Mouse (Mus musculus) gonadal fat pad, adult 2 months (tissue): ENCODE measurements around the gene Pttg1. TPM values are rescaled to one million over a fixed set of nuclear protein-coding genes. Genes with fewer than 3 reads are reported as not detected.

ENCODE experiments used
- DNase-seq: peaks from one replicate; pipeline ENCODE4 v3.0.0-alpha.2; 2012; ENCODE audit warnings: low read depth
- polyA plus RNA-seq: library from polyadenylated mRNA; depleted of rRNA; stranded (reverse); fragments of >200 nt; gene quantifications from 2 replicates; pipeline ENCODE4 v1.2.3, GENCODE M21; 2012

Pttg1 gene
- polyA plus RNA-seq, 1 experiment: 21.8 TPM

DNA sequence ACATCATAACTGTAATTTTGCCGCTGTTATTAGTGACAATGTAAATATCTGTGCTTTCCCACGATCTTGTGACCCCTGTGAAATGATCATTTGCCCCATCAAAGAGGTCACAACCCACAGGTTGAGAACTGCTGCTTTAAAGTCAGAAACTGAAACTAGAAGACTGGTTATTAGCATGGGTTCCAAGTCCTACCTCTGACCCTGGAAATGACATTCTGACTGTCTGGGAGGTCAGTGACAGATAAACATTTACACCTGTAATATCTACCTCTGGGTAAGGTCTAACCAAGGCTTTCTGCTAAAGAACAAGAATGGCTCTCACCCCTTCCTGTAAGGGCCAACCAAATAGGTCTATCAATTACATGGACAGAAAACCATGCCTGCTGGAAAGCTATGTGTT, 17.2 kb downstream of the Pttg1 start:
- DNase-seq: no peak

DNA sequence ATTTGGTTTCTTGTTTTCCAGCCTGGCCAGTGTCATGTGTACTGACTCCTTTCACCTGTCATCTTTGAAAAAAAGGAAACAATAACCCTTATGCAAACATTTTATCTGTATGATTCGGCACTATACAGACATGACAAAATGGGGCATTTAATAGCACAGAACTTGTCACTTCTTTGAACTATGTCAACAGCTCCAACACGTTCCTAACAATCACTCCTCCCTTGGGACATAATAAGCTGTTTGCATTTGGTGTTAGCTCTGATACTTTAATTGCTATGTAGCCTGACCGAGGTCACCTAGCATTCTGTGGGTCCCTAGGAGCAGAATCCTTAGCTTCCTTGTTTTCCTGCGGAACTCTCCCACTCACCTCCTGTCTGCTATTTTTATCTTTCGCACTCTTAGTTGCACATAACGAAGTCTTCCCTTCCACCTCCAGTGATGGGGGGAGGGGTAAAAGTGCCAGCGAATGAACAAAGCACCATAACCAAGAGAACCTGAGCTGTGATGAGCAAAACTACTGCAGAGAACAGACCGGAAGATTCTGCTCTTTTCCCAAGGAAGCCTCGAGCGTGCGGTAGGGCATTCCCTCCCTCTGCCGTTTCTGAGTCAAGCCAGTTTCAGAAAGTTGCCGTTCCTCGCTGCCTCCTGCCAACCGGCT, 21.8 kb downstream of the Pttg1 start:
- no peak for DNase-seq

DNA sequence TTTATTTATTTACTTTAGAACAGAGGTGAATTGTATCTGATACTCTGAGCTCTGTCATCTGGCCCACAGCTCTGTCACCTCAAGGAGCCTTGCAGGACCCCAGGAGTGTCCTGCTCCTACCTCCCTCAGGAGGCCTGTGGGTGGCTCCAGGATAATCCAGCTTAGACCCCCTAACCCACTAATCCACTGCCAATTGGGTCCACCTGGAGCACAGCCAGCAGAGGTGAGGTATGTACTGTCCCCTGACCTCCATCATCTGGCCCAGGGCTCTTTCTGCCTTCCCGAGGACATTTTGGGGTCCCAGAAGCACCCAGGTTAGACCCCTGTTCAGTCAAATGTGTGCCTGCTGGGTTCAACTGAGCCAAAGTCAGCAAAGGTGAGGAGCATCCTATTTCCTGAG, 25.9 kb downstream of the Pttg1 start:
- DNase-seq: no peak

DNA sequence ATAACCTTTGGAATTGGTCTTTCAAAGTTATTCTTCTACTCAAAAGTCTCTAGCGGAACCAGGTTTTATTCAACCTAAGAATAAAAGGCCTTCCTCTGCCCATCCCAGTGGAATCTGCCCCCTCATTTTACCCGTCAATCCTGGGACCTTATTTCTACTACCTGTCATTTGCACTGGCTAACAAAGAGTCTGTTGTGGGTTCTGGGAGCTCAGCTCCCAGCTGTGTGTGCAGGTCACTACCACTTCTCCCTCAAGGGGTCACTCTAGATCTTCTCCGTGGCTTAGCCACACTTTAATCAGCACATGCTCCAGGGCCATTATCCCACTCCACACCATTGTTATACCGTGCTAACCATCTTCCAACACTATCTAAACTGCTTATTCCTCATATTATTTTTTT, 26.8 kb downstream of the Pttg1 start:
- no peak for DNase-seq

DNA sequence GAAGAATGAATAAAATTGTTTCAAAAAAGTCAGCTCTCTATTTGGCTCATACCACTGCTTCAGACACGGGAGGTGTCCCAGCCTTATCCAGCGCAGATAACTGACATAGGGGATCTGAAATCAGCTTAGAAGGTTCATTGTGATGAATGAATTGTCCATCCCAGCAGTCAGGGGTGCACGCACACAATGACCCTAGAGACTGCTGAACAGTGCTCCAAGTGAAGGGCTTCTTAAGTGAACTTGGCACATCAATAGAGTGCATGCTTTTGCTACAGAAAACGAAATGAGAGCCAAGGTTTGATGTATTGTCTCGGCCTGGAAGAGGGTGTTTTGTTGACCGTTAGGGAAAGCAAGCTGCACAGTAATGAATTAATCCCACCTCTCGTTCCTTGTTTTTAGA, 29.4 kb downstream of the Pttg1 start:
- no peak for DNase-seq

DNA sequence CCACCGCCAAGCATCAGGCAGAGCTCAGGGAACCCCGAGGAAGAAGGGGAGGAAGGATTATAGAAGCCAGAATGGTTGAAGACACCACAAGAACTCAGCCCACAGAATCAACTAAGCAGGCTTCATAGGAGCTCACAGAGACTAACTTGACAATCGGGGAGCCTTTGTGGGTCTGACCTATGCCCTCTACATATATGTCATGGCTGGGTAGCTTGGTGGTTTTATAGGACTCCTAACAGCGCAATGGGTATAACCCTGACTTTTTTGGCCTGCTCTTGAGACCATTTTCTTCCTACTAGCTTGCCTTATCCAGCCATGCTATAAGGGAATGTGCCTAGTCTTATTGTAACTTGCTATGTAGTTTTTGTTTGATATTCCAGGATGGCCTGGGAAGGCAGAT, 29.8 kb downstream of the Pttg1 start:
- no peak for DNase-seq

DNA sequence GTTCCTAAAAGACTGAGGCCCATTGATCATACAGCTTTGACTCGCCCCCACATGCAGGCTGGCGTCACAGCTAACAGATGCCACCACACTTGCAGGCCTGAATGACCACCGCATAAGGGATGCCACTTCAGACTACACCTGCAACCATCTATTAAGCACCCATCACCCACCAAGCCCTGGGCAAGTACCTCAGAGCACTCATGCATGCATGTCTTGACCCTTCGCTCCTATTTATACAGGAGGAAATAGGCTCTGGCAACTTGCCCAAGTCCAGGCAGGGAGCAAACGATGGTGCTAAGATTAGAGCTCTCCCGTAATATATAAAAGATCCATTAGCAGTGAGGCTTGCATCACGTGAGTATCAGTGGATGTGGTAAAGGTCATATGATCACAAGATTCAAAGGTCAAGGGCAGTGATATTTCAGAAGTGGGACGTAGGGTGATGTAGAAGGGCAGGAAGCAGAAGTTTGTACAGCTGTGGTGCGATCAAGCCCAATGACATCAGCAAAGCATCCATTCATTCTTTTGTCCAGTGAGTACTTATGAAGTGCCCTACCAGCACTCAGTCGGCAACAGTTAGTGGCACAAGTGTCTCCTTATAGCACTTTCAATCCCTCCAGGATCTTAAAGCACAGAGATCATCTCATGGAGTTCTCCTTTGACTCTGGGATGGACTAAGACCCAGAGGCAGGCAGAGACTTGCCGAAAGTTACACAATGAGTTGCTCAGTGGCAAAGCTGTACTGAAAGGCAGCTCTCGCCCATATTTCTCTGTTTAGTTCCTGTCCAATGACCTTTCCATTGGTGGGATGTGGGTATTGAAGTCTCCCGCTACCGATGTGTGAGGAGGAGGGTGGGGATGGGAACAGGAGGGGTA, 30.7 kb downstream of the Pttg1 start:
- DNase-seq: no peak

DNA sequence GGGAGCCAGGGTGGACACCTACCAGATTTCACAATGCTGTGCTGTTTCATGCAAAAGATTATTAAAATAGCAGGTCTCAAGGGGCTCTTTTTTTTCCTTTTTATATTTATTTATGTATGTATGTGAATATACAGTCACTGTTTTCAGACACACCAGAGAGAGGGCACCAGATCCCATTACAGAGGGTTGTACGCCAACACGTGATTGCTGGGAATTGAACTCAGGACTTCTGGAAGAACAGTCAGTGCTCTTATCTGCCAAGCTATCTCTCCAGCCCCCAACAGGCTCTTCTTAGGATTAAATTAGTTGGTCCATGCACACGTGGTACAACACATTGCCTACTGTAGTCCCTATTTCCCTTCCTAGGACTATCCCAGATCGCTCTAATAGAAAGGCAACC, 32.7 kb downstream of the Pttg1 start:
- no peak for DNase-seq

DNA sequence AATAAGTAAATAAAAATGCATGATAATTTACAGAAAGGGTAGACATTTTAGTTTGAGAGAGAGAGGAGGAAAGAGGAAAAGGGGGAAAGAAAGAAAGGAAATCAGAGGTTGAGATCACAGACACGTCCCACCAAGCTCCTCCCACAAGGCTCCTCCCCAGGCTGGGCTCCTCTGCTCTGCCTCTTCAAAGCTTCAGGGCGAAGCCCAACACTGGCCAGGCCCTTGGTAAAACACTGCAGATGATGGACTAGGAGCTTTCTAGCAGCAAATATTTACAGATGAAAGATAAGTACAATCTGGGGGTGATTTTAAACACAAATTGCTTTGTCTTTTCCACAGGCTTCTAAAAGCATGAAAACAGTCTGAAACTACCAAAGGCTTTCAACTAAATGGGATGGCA, 33.3 kb downstream of the Pttg1 start:
- DNase-seq: no peak

DNA sequence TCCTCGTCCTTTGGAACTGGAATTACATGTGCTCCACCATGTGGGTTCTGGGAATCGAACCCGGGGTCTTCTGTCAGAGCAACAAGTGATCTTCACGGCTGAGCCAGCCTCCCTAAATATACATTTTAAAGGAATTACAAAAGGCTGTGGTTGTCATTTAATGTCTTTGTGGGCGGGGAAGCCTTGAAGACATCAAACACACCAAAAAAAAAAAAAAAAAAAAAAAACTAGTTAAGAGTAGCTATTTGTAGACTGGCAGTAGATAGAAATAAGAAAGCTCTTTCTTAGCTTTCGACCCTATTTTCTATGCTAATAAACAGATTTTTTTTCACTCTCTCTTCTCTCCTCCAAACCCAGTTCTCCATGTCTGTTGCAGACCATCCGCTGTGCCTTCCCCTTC, 36.9 kb downstream of the Pttg1 start:
- no peak for DNase-seq

DNA sequence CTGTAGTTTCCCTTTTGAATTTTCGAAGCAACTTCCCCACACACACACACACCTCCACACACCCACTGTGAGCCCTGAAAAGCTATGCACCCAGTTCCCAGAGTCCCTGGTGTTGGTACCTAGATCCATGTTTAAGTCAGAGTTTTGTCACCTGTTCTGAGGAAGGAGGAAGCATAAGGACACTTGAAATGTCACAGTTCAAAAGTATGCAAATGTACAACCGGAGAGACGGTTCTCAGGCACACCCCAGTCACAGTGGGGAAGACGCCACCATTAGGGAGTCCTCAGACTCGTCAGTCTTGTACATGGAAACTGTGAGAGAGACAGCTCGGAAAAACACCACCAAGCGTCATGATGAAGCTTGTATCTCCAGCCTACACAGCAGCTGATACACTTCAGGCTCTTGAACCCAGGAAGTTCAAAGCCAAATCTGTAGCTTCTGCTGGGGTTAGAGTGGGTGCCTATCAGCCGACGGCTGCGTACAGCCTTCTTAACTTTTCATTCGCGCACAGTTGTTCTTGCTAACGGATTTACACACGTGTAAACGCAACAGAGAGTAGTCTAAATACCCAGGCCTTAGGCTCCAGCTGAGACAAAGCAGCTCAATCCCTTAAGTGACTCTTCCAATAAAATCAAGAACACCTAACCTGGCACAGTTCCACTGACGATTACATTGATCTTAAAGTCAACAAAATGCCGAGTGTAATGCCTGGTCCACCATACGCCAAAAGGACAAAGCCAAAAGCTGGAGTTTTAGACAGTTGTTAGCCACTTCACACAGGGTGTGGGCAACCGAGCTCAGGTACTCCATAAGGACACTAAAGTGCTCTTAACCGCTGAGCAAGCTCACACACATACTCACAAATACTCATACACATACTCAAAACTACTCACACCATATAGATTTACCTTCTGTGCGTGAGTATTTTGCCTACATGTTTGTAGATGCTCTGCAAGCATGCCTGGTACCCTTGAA, 37.6 kb downstream of the Pttg1 start:
- DNase-seq: no peak

DNA sequence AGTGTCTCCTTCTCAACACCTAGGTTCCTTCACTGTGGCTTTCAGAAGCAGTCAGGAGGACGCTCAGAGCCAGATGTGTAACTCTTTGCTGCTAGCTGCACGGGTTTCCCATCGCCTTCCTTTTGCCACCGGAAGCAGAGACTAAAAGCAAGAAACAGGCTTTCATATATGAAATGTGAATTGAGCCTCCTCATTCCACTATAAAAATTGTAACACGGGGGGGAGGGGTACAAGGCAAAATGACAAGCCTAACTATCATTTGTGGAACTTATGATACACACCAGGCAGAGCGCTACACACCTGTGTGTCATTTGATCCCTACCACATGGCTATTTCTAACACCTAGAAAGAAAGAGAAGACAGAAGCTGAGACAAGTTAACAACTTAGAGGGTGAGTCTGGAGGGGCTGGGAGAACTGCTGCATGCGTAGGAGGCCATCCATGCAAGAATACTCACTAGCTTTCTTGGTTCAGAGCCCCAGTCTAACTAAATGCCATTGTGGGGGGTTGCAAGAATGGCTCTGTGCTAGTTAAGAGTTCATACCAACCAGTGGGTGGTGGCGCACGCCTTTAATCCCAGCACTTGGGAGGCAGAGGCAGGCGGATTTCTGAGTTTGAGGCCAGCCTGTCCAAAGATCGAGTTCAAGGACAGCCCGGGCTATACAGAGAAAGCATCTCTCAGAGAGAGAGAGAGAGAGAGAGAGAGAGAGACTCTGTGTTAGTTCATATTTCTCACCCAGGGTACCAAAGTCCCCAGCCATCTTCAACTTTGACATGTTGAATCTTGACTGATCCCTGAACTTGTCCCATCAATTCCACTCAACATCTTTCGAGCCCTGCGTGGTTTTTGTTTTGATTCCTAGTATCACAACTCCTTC, 38.8 kb downstream of the Pttg1 start:
- DNase-seq: no peak

DNA sequence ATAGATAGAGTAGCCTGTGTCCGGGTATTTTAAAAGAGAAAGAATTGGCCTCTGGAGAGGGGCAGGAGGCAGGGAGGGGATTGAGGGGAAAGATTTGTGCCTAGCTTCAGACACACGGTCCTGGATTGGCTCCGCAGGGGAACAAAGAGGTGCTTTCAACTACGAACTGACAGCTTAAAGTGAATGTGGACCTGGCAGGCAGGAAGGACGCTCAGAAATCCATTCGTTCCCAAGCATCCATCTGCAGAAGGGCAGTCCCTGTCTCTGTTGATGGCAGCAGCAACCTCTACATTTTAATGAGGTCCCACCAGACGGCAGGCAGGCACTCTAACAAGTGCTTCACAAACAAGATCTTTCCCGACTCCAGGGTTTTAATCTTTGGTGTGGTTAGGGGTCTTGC, 40.3 kb downstream of the Pttg1 start:
- DNase-seq: no peak

DNA sequence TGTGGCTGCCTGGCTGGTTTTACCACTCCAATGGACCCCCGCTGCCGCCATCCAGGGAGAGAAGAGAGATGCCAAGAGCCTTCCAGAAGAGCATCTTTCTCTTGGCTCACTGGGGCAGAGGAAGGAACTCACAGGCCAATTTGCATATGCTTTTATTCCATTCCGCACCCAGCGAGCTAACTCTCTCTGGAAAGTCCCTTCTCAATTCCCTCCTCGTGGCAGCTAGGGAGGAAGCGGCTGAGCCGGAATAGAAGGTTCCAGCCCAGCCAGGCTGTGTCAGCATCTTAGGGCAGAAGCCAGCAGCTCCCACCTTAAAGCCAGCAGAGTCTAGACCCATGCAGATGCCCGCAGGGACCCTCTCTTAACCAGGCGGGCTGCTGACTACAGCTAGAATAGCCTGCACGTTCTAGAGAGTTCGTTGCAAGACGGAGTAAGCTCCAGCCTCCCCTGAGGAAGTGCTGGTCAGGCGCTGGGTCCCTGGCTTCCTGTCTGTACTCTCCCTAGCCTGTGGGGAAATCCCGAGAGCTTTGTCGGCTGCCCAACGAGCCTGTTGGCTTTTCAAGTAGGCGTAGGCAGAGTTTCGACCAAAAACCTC, 40.9 kb downstream of the Pttg1 start:
- DNase-seq: no peak

DNA sequence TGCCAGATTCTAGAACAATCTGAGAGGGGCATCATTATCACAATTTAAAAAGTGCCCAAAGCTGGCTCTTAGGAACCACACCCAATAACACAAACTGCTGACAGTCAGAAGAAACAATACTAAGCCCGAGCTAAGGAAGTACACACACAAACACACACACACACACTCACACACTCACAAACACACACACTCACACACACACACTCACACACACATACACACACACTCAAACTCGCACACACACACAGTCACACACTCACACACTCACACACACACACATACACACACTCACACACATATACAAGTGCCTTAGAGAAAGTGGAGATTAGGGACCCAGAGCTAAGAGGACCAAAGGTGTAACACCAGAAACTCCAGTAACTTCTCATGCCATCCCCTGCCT, 42.5 kb downstream of the Pttg1 start:
- no peak for DNase-seq

DNA sequence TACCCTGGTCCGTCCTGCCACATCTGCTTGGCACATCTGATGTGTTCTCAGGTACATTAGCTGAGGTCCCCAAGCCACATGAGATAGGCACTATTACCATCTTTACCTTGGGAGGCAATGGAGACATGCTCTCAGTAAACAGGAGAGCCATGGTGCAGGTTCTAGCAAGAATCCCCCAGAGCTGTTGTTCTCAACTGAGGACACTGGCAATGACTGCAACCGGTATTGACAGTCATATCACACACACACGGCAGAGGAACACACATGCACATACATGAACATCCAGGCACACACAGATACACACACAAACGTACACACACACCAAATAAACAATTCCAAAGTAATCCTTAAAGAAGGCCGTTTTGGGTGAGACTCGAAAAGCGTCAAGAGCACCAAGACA, 45.1 kb downstream of the Pttg1 start:
- DNase-seq: no peak

DNA sequence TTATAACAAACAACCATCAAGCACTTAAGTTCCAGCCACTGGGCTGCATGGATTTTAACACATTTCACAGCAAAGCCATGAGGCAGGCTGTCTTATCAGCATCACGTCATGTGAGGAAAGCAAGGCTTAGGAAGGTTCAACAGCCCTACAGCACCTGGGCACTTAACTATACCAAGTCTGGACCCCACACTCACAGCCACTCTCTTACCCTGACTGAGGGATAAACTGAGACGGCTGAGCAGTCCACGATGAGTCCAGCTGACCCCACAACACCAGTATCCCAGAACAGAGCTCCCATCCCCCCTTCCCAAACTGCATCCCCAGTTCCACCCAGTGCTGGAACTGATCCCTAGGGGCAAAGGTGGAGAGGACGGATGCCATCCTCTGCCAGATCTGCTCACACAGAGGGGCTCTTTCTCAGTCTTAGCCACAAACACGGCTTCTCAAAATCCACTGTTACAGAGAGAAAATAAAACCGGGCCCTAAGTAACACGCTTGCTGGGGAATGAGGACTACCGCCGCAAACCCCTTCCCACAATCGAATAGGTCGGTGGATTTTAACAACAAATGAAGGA, 46.1 kb downstream of the Pttg1 start:
- DNase-seq: no peak

DNA sequence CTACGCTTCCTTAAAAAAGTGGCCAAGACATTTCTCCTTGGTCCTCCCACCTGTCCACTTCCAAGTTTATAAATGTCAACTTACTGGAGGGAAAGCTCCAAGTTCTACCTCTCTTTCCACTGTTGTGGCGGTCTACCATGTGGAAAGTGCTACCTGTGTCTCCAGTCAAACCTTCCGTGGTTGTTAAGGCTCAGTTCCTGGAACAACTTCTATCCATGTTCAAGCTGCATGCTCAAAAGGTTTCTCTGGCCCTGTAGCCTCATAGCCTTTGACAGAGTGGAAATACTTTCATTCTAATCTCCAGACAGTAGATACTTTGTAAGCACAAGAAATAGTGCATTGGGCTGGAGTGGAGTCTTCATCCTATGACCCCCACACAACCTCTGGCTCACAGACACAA, 46.6 kb downstream of the Pttg1 start:
- no peak for DNase-seq

DNA sequence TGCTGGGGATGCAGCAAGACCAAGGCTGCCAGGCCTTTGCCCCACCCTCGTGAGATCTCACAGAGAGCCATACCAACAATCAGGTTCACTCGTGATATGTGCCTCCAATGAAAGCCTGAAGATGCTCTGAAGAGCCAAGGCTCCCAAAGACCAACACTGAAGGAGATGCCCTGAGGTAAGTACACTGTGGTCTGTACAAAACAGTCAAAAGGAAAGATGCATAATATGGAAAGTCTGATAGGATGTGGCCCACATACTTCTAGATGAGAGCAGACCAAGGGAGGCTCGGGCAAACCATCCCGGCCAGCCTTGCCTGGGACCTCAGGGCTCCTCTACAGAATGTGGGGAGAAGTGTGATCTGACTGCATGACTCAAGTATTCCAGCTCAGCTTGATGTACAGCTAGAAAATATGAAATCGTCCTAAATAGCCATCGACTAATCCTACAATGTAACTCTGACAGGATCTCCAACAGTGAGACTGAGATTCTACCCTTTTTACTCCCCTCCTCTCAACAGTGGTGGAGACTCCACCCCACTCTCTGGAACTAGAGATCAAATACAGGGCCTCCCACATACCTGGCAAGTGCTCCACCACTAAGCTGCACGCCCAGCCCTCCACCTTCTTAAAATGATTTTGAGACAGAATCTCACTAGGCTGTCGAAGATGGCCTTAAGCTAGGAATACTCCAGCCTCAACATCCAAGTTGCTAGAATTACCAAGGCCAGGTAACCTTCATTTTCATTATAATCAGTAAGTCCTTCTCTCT, 48.8 kb downstream of the Pttg1 start:
- DNase-seq: no peak

DNA sequence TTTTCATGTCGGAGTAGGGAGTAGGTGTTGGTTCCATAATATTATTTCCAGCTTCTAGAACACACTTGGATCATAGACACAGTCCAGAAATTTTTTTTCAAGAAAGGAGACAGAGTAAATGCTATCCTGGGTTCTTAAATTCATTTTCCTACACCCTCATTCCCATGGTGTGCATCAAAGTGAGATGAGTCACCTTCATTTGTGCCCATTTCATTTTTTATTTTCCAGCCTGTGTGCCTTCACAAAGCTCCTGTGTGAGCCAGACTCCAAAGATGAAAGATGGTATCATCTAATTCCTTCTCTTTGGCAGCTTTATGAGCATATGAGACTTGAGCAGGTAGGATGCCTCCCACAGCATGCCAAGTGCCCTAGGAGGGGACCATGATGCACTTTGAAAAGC, 49.5 kb downstream of the Pttg1 start:
- DNase-seq: no peak
